Comparison of ENCODE assay signal across 17 mouse cellular contexts in the genomic region with DNA sequence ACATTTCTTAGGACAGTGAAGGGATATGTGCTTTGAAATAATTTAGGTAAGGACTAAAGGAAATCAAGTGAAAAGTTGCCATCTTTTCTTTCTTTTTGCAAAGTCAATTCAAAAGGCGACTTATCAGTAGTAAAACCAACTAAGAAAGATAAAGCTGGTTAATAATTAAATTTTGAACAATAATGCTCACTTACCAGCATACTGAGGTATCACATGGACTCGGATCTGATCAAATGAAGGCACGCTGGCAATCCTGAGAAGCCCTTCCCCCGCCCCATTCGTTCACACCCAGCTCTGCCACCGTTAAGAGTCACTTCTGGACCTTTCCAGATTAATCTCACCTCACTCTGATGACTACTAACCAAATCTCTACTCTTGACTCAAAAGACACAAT. TPM values are rescaled to one million over a fixed set of nuclear protein-coding genes. Genes with fewer than 3 reads are reported as not detected.
"Had no signal": no experiment of that assay in that cellular context is flagged by ENCODE, and none has a peak within 500 bp of the region (broad histone marks: within the 10 kb centered on the region; RNA-seq: fewer than 3 reads in every experiment).

No protein-coding gene starts in this region.

- H3K27me3 ChIP-seq: limb, embryonic 13.5 days; liver, embryonic 13.5 days; megakaryocyte, embryonic 14.5 days; midbrain, embryonic 13.5 days had no signal

- H3K9ac ChIP-seq: limb, embryonic 13.5 days; liver, embryonic 13.5 days; lung, embryonic 14.5 days; midbrain, embryonic 13.5 days had no signal

- ATAC-seq: midbrain, embryonic 13.5 days; midbrain, embryonic 16.5 days had no signal

- H3K4me1 ChIP-seq: midbrain, embryonic 13.5 days had no signal

- H3K4me3 ChIP-seq: layer of hippocampus, adult 2 months; limb, embryonic 10.5 days; limb, embryonic 13.5 days; liver, embryonic 13.5 days; megakaryocyte, embryonic 14.5 days; midbrain, embryonic 10.5 days; midbrain, embryonic 13.5 days had no signal

- H3K4me2 ChIP-seq: limb, embryonic 13.5 days; liver, embryonic 13.5 days; lung, embryonic 14.5 days; midbrain, embryonic 13.5 days had no signal

- H3K9me3 ChIP-seq: limb, embryonic 10.5 days; limb, embryonic 13.5 days; liver, embryonic 13.5 days; megakaryocyte, embryonic 14.5 days; midbrain, embryonic 10.5 days; midbrain, embryonic 13.5 days had no signal

- DNase-seq: layer of hippocampus, adult 9-11 months; liver, embryonic 13.5 days; lung, embryonic 14.5 days; thymus, adult 2 months; thymus, postnatal 14 days; thymus, postnatal 4 days had no signal

- H3K36me3 ChIP-seq: limb, embryonic 10.5 days; limb, embryonic 13.5 days; midbrain, embryonic 10.5 days; midbrain, embryonic 13.5 days had no signal

- H3K27ac ChIP-seq: kidney, postnatal 0 days; layer of hippocampus, adult 2 months; limb, embryonic 10.5 days; limb, embryonic 13.5 days; liver, embryonic 13.5 days; midbrain, embryonic 10.5 days; midbrain, embryonic 13.5 days had no signal

RNA-seq across cellular contexts. Expression of gene Mfsd4b1, which starts 52.9 kb away (rescaled TPM):
- polyA plus RNA-seq: large intestine, adult 2 months; limb, embryonic 10.5 days; lung, embryonic 14.5 days; midbrain, embryonic 10.5 days; neural tube, embryonic 11.5 days; small intestine, adult 2 months had no signal
